Mouse (Mus musculus) embryo, embryonic 10.5 days (tissue): Measurements from ENCODE around the gene Fgfr2.

ENCODE experiments used
- DNase-seq: peaks from one replicate; pipeline ENCODE4 v3.0.0-alpha.2; 2015; ENCODE audit warnings: low spot score

Fgfr2 gene

GRCm38 (mm10) chr7:130804991-130805390 is 2318.2 kb downstream of the Fgfr2 start:
- no peak for DNase-seq

- DNase-seq: no peak
Measured at GRCm38 (mm10) chr7:130803251-130803825, 2319.8 kb downstream of the Fgfr2 start.

GRCm38 (mm10) chr7:130801811-130802210 is 2321.3 kb downstream of the Fgfr2 start:
- no peak for DNase-seq

- peak; percentile 3 for DNase-seq
Measured at GRCm38 (mm10) chr7:130800681-130801080, 2322.5 kb downstream of the Fgfr2 start.

GRCm38 (mm10) chr7:130799418-130799817 is 2323.7 kb downstream of the Fgfr2 start:
- no peak for DNase-seq

- no peak for DNase-seq
Measured at GRCm38 (mm10) chr7:130797524-130797923, 2325.6 kb downstream of the Fgfr2 start.

GRCm38 (mm10) chr7:130796786-130797185 is 2326.4 kb downstream of the Fgfr2 start:
- peak; percentile 11 for DNase-seq

- DNase-seq: no peak
Measured at GRCm38 (mm10) chr7:130793671-130794070, 2329.5 kb downstream of the Fgfr2 start.

GRCm38 (mm10) chr7:130789456-130789855 is 2333.7 kb downstream of the Fgfr2 start:
- DNase-seq: no peak

- no peak for DNase-seq
Measured at GRCm38 (mm10) chr7:130788950-130789349, 2334.2 kb downstream of the Fgfr2 start.

- no peak for DNase-seq
Measured at GRCm38 (mm10) chr7:130787537-130787936, 2335.6 kb downstream of the Fgfr2 start.

- no peak for DNase-seq
Measured at GRCm38 (mm10) chr7:130786708-130787107, 2336.4 kb downstream of the Fgfr2 start.

GRCm38 (mm10) chr7:130785923-130786575 is 2337.1 kb downstream of the Fgfr2 start:
- no peak for DNase-seq

- no peak for DNase-seq
Measured at GRCm38 (mm10) chr7:130782501-130783050, 2340.6 kb downstream of the Fgfr2 start.

- DNase-seq: no peak
Measured at GRCm38 (mm10) chr7:130780866-130781419, 2342.2 kb downstream of the Fgfr2 start.

GRCm38 (mm10) chr7:130773914-130774630 is 2349.1 kb downstream of the Fgfr2 start, which contains the start of gene Btbd16:
Btbd16 (plus strand) TSS chr7:130774069.
- no peak for DNase-seq

- DNase-seq: peak; percentile 69
Measured at GRCm38 (mm10) chr7:130773171-130773830, 2349.8 kb downstream of the Fgfr2 start.

GRCm38 (mm10) chr7:130770707-130771106 is 2352.4 kb downstream of the Fgfr2 start:
- peak; percentile 93 for DNase-seq

- no peak for DNase-seq
Measured at GRCm38 (mm10) chr7:130768151-130768550, 2355.0 kb downstream of the Fgfr2 start.

- DNase-seq: no peak
Measured at GRCm38 (mm10) chr7:130766411-130767170, 2356.6 kb downstream of the Fgfr2 start.

- DNase-seq: no peak
Measured at GRCm38 (mm10) chr7:130764160-130764559, 2359.0 kb downstream of the Fgfr2 start.
